9 mouse cellular contexts compared by ENCODE assay signal in the genomic region with DNA sequence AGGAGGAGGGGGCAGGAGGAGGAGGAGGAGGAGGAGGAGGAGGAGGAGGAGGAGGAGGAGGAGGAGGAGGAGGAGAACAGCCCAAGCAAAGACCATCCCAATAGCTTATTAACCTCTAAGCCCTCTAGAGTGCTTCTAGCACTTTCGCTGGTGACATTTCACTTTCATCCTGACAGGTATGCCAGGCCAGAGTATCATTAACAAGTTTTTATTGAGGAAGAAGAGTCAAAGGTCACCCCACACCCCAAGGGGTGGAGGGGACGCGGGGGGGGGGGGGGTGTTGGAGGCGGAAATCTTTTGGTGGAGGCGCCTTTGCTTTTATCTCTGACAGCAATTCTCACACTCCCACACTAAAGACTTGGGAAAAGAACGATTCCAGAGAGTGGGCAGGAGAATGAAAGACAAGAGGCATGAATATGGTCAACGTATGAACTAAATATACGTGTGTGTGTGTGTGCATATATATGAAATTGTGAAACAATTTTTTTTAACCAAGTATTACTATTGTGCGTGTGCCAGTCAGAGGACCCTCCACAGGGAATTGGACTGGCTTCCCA. TPM values are rescaled to one million over a fixed set of nuclear protein-coding genes. Genes with fewer than 3 reads are reported as not detected.
DNase-seq lines count a peak whose midpoint lies in the region; ATAC-seq and TF ChIP-seq lines count a peak whose summit lies in the region.
"Had no signal": no experiment of that assay in that cellular context is flagged by ENCODE, and none has a peak within 500 bp of the region (broad histone marks: within the 10 kb centered on the region; RNA-seq: fewer than 3 reads in every experiment).

No protein-coding gene starts in this region.

- no peak for TF ChIP-seq POLR2A in heart, adult 2 months (IDR thresholded peaks at IDR 0.05; ENCODE audit: insufficient read depth, low read depth, low read length)

- no peaks in the 10 kb centered on the region for H3K79me2 ChIP-seq in heart, adult 2 months (replicated peaks; ENCODE audit: control insufficient read depth, insufficient read depth, low read length)

- no peaks in the 10 kb centered on the region for H3K9me3 ChIP-seq in heart, postnatal 0 days (replicated peaks; ENCODE audit: control insufficient read depth, low read length)
- H3K9me3 ChIP-seq in embryonic facial prominence, embryonic 10.5 days: peaks cover 3% of the 10 kb centered on the region; the same call in 1 of the 2 replicates
- no peaks in the 10 kb centered on the region for H3K9me3 ChIP-seq in hindbrain, embryonic 14.5 days (ENCODE audit: control insufficient read depth, low read length)
- H3K9me3 ChIP-seq in midbrain, embryonic 13.5 days: no peaks in the 10 kb centered on the region

- peak overlapping the region; percentile 86; the same call in 1 of the 2 replicates for H3K9ac ChIP-seq in heart, postnatal 0 days (replicated peaks; ENCODE audit: low read depth, low read length)
- H3K9ac ChIP-seq in heart, adult 2 months (ENCODE audit: low read depth, low read length): no peak overlapping the region
- peak overlapping the region; percentile 88; the same call in 1 of the 2 replicates for H3K9ac ChIP-seq in hindbrain, embryonic 14.5 days
- peak overlapping the region; percentile 83; the same call in 1 of the 2 replicates for H3K9ac ChIP-seq in midbrain, embryonic 13.5 days (replicated peaks)

- 50% methylated on average over 9 of the region's 9 CpGs for WGBS in heart, postnatal 0 days
- WGBS in heart, adult 2 months: 46% methylated on average over 9 of the region's 9 CpGs
- 57% methylated on average over 9 of the region's 9 CpGs for WGBS in embryonic facial prominence, embryonic 10.5 days
- 51% methylated on average over 9 of the region's 9 CpGs for WGBS in hindbrain, embryonic 14.5 days
- 53% methylated on average over 9 of the region's 9 CpGs for WGBS in midbrain, embryonic 13.5 days

- H3K4me1 ChIP-seq in heart, postnatal 0 days (ENCODE audit: control insufficient read depth, insufficient read depth): no peaks in the 10 kb centered on the region
- no peaks in the 10 kb centered on the region; the same call in 1 of the 2 replicates for H3K4me1 ChIP-seq in heart, adult 2 months (ENCODE audit: control insufficient read depth, insufficient read depth, low read length)
- H3K4me1 ChIP-seq in embryonic facial prominence, embryonic 10.5 days: peaks cover 14% of the 10 kb centered on the region
- H3K4me1 ChIP-seq in hindbrain, embryonic 14.5 days (replicated peaks; ENCODE audit: control insufficient read depth, insufficient read depth, low read length): no peaks in the 10 kb centered on the region
- H3K4me1 ChIP-seq in midbrain, embryonic 13.5 days (replicated peaks): 0 out of 2 replicates have a peak, but pooled peaks cover 7% of the 10 kb centered on the region

- DNase-seq in heart, postnatal 0 days (ENCODE audit: low spot score): no peak
- DNase-seq in heart, adult 2 months: no peak
- no peak for DNase-seq in embryonic facial prominence, embryonic 10.5 days (ENCODE audit: low spot score)
- DNase-seq in hindbrain, embryonic 14.5 days (ENCODE audit: low spot score): no peak
- DNase-seq in spleen, postnatal 4 days (ENCODE audit: low spot score in 2 of 2): no peak
- DNase-seq in spleen, postnatal 10 days (ENCODE audit: low spot score in 2 of 2): no peak
- DNase-seq in frontal cortex, postnatal 25 days (ENCODE audit: low spot score in 2 of 2): no peak

- TF ChIP-seq EP300 in heart, postnatal 0 days (IDR thresholded peaks at IDR 0.05; ENCODE audit: low read depth): no peak
- TF ChIP-seq EP300 in heart, adult 2 months (IDR thresholded peaks at IDR 0.05; ENCODE audit: insufficient read depth, low read depth, low read length): no peak

- H3K4me3 ChIP-seq in heart, postnatal 0 days (ENCODE audit: low read depth, low read length): peak overlapping the region; percentile 77; the same call in 1 of the 2 replicates
- H3K4me3 ChIP-seq in heart, adult 2 months: no peak overlapping the region
- peak overlapping the region; percentile 75 for H3K4me3 ChIP-seq in embryonic facial prominence, embryonic 10.5 days
- H3K4me3 ChIP-seq in hindbrain, embryonic 14.5 days (replicated peaks; ENCODE audit: low read length): peak overlapping the region; percentile 53
- H3K4me3 ChIP-seq in midbrain, embryonic 13.5 days (replicated peaks): peak overlapping the region; percentile 64

- H3K27ac ChIP-seq in heart, postnatal 0 days (ENCODE audit: low read depth): no peak overlapping the region
- H3K27ac ChIP-seq in heart, adult 2 months: no peak overlapping the region
- no peak overlapping the region for H3K27ac ChIP-seq in embryonic facial prominence, embryonic 10.5 days (replicated peaks)
- H3K27ac ChIP-seq in hindbrain, embryonic 14.5 days: peak overlapping the region; percentile 87; the same call in 1 of the 2 replicates
- no peak overlapping the region for H3K27ac ChIP-seq in midbrain, embryonic 13.5 days

- intact Hi-C loops in heart, adult 2 months (cut with DNase I): no loop called here

- H3K27me3 ChIP-seq in heart, postnatal 0 days (ENCODE audit: control insufficient read depth, insufficient read depth, low read length): no peaks in the 10 kb centered on the region
- H3K27me3 ChIP-seq in heart, adult 2 months (ENCODE audit: control insufficient read depth, insufficient read depth, low read length): no peaks in the 10 kb centered on the region
- peaks cover 30% of the 10 kb centered on the region for H3K27me3 ChIP-seq in embryonic facial prominence, embryonic 10.5 days (replicated peaks; ENCODE audit: low read depth, poor library complexity, severe bottlenecking)
- no peaks in the 10 kb centered on the region for H3K27me3 ChIP-seq in hindbrain, embryonic 14.5 days (ENCODE audit: control insufficient read depth, insufficient read depth, low read length)
- no peaks in the 10 kb centered on the region for H3K27me3 ChIP-seq in midbrain, embryonic 13.5 days

- peak overlapping the region; percentile 76 for H3K4me2 ChIP-seq in heart, postnatal 0 days (ENCODE audit: low read depth, low read length)
- H3K4me2 ChIP-seq in hindbrain, embryonic 14.5 days (replicated peaks): peak overlapping the region; percentile 75
- H3K4me2 ChIP-seq in midbrain, embryonic 13.5 days (replicated peaks): peak overlapping the region; percentile 66

- no peaks in the 10 kb centered on the region for H3K36me3 ChIP-seq in heart, postnatal 0 days (replicated peaks; ENCODE audit: control insufficient read depth, insufficient read depth, low read length)
- H3K36me3 ChIP-seq in heart, adult 2 months (ENCODE audit: control insufficient read depth, insufficient read depth, low read length): no peaks in the 10 kb centered on the region
- no peaks in the 10 kb centered on the region for H3K36me3 ChIP-seq in embryonic facial prominence, embryonic 10.5 days (replicated peaks)
- H3K36me3 ChIP-seq in hindbrain, embryonic 14.5 days (replicated peaks; ENCODE audit: control insufficient read depth, insufficient read depth): no peaks in the 10 kb centered on the region
- no peaks in the 10 kb centered on the region for H3K36me3 ChIP-seq in midbrain, embryonic 13.5 days
- H3K36me3 ChIP-seq: G1E had no signal

- TF ChIP-seq CTCF in heart, postnatal 0 days (IDR thresholded peaks at IDR 0.05; ENCODE audit: low read depth): no peak
- TF ChIP-seq CTCF in heart, adult 2 months (IDR thresholded peaks at IDR 0.05): no peak

- no peak for ATAC-seq in heart, postnatal 0 days (ENCODE audit: insufficient read depth, low read depth)
- no peak; the same call in 1 of the 2 replicates for ATAC-seq in hindbrain, embryonic 14.5 days (ENCODE audit: low FRiP score)
- peak; percentile 3; the same call in 1 of the 2 replicates for ATAC-seq in midbrain, embryonic 13.5 days

RNA-seq across cellular contexts. Expression of gene Cox20, which starts 43.7 kb away (rescaled TPM):
- total RNA-seq in heart, postnatal 0 days (2014; rRNA removed; ENCODE audit: low replicate concordance): 160 and 268 TPM in 2 replicates
- polyA plus RNA-seq in heart, postnatal 0 days (2015; fragmentation: Nextera tagmentation; extraction: Ambion mirVana): 519 and 555 TPM in 2 replicates
- total RNA-seq in heart, adult 2 months (2021): 100 to 1,000 TPM; 102 to 105 TPM
- polyA plus RNA-seq in heart, adult 2 months (2012; rRNA removed): 54.7 and 107 TPM in 2 replicates
- polyA plus RNA-seq in embryonic facial prominence, embryonic 10.5 days (2016; fragmentation: Nextera tagmentation; extraction: Ambion mirVana): 72.9 and 76.9 TPM in 2 replicates
- polyA plus RNA-seq in hindbrain, embryonic 14.5 days (2014; fragmentation: Nextera tagmentation; extraction: Ambion mirVana): 102 and 134 TPM in 2 replicates
- 160 and 172 TPM in 2 replicates for polyA plus RNA-seq in midbrain, embryonic 13.5 days (2015; fragmentation: Nextera tagmentation; extraction: Ambion mirVana)
